Mouse (Mus musculus) spleen, adult 2 months (tissue): ENCODE data around the gene Mon1a. TPM values are rescaled to one million over a fixed set of nuclear protein-coding genes. Genes with fewer than 3 reads are reported as not detected.

ENCODE experiments used
- DNase-seq, 2 experiments: peaks; one replicate each; pipeline versions ENCODE4 v3.0.0 to v3.0.0-alpha.2; 2012 to 2021; ENCODE audit warnings: low spot score in 2 of 2, low read depth in 1 of 2
- H3K27ac ChIP-seq: fragments of 200-500 bp; 2 replicates; pipeline ENCODE4 v1.5.1; 2012; ENCODE audit warnings: low read length, inconsistent platforms; ENCODE audit not compliant: insufficient read depth
- H3K27me3 ChIP-seq: fragments of 200-500 bp; 2 replicates; pipeline ENCODE4 v1.6.1; 2012; ENCODE audit warnings: mild to moderate bottlenecking, moderate library complexity, low read length, inconsistent platforms; ENCODE audit not compliant: control insufficient read depth, insufficient read depth
- H3K36me3 ChIP-seq: fragments of 200-500 bp; 2 replicates; pipeline ENCODE4 v1.6.1; 2012; ENCODE audit warnings: mild to moderate bottlenecking, low read length, inconsistent platforms; ENCODE audit not compliant: control insufficient read depth, insufficient read depth
- H3K4me1 ChIP-seq: fragments of 200-500 bp; 2 replicates; pipeline ENCODE4 v1.6.1; 2011; ENCODE audit warnings: inconsistent platforms; ENCODE audit not compliant: control insufficient read depth, insufficient read depth, insufficient read length
- H3K4me3 ChIP-seq: fragments of 200-500 bp; 2 replicates; pipeline ENCODE4 v1.5.1; 2011; ENCODE audit warnings: mild to moderate bottlenecking, inconsistent platforms; ENCODE audit not compliant: insufficient read depth, insufficient read length; ENCODE audit errors: extremely low read depth
- CTCF ChIP-seq: fragments of 200-500 bp; IDR thresholded peaks from 2 replicates; pipeline ENCODE4 v1.5.1; 2011; ENCODE audit warnings: mild to moderate bottlenecking, inconsistent platforms; ENCODE audit not compliant: insufficient read depth, insufficient read length, insufficient replicate concordance; ENCODE audit errors: extremely low read depth
- POLR2A ChIP-seq: fragments of 200-500 bp; IDR thresholded peaks from 2 replicates; pipeline ENCODE4 v1.6.1; 2011; ENCODE audit warnings: low read depth, low read length, inconsistent platforms
- WGBS: fragments of 180-500 bp; shearing (Covaris S2); methylation state at CpG from one replicate; pipeline ENCODE4 v1.1.7; 2018; 5-methylcytosine and 5-hydroxymethylcytosine counted together
- polyA plus RNA-seq: library from polyadenylated mRNA; depleted of rRNA; stranded (reverse); fragments of >200 nt; gene quantifications from 2 replicates; pipeline ENCODE4 v1.2.3, GENCODE M21; 2012; rRNA removed

The Mon1a gene
- polyA plus RNA-seq, 1 experiment = 23.4 TPM

GRCm38 (mm10) chr9:107949184-107949921 lies 61.4 kb downstream of the Mon1a start:
- no peak for DNase-seq
- Histone ChIP-seq H3K4me1 (no peaks in the 10 kb centered on the region; the same call in 1 of the 2 replicates), H3K36me3 (no peaks in the 10 kb centered on the region), H3K4me3 (no peak overlapping the region), H3K27ac (no peak overlapping the region), H3K27me3 (no peaks in the 10 kb centered on the region)
- TF ChIP-seq CTCF (no peak), POLR2A (no peak)
- 69% methylated on average over 13 of the region's 13 CpGs for WGBS

- Histone ChIP-seq H3K36me3 (no peaks in the 10 kb centered on the region), H3K27me3 (no peaks in the 10 kb centered on the region), H3K4me1 (no peaks in the 10 kb centered on the region; the same call in 1 of the 2 replicates), H3K4me3 (peak within 1 kb of the TSS; percentile 66), H3K27ac (peak within 1 kb of the TSS; percentile 14)
- 76% methylated on average over 10 of the region's 10 CpGs for WGBS
- TF ChIP-seq CTCF (no peak), POLR2A (no peak)
- DNase-seq = no peak
Measured at GRCm38 (mm10) chr9:107949922-107950235, 61.9 kb downstream of the Mon1a start, which contains the start of gene Traip. TSS of gene Traip (plus strand) at chr9:107950136.

GRCm38 (mm10) chr9:107950460-107951355 lies 62.8 kb downstream of the Mon1a start:
- Histone ChIP-seq H3K36me3 (no peaks in the 10 kb centered on the region), H3K4me3 (peak overlapping the region; percentile 66), H3K27ac (peak overlapping the region; percentile 14), H3K4me1 (no peaks in the 10 kb centered on the region; the same call in 1 of the 2 replicates), H3K27me3 (no peaks in the 10 kb centered on the region)
- WGBS = 11% methylated on average over 45 of the region's 45 CpGs
- no peak for TF ChIP-seq CTCF
- TF ChIP-seq POLR2A = no peak; the same call in 1 of the 2 replicates
- peak; percentile 57 to 84 for DNase-seq

Other genes starting within 250 kb of the Mon1a start
- gene Slc38a3, start 218.6 kb upstream of the Mon1a start, polyA plus RNA-seq = 10.6 and 13.9 TPM in 2 replicates
- gene Gnat1, start 208.4 kb upstream of the Mon1a start, polyA plus RNA-seq = not detected in 2 replicates
- gene Sema3f, start 177.7 kb upstream of the Mon1a start, polyA plus RNA-seq = 61.1 and 61.6 TPM in 2 replicates
- 70.3 and 76.0 TPM in 2 replicates for gene Rbm5, start 117.2 kb upstream of the Mon1a start, polyA plus RNA-seq
- gene Rbm6, start 14.9 kb upstream of the Mon1a start, polyA plus RNA-seq = 10.2 and 12.4 TPM in 2 replicates
- 1.8 and 2.7 TPM in 2 replicates for gene Mst1r, start 18.7 kb downstream of the Mon1a start, polyA plus RNA-seq
- gene Actl11, start 40.3 kb downstream of the Mon1a start, polyA plus RNA-seq = not detected in 2 replicates
- gene Camkv, start 47.5 kb downstream of the Mon1a start, polyA plus RNA-seq = 0.07 and 0.08 TPM in 2 replicates
- gene Traip, start 62.0 kb downstream of the Mon1a start, polyA plus RNA-seq = 3.1 and 4.1 TPM in 2 replicates
- gene Uba7, start 87.4 kb downstream of the Mon1a start, polyA plus RNA-seq = 182 and 209 TPM in 2 replicates
- 0.18 and 0.31 TPM in 2 replicates for gene Gm20661, start 94.9 kb downstream of the Mon1a start, polyA plus RNA-seq
- gene Inka1, start 97.7 kb downstream of the Mon1a start, polyA plus RNA-seq = 19.8 and 25.9 TPM in 2 replicates
- gene Cdhr4, start 104.3 kb downstream of the Mon1a start, polyA plus RNA-seq = 2.2 and 2.9 TPM in 2 replicates
- gene Gm20662, start 108.2 kb downstream of the Mon1a start, polyA plus RNA-seq = 1.7 and 2.1 TPM in 2 replicates
- 118 and 161 TPM in 2 replicates for gene Ip6k1, start 114.3 kb downstream of the Mon1a start, polyA plus RNA-seq
- gene Gmppb, start 161.1 kb downstream of the Mon1a start, polyA plus RNA-seq = 11.6 and 13.5 TPM in 2 replicates
- gene Amigo3, start 165.0 kb downstream of the Mon1a start, polyA plus RNA-seq = 2.2 and 2.8 TPM in 2 replicates
- 1.5 and 1.6 TPM in 2 replicates for gene Mst1, start 192.3 kb downstream of the Mon1a start, polyA plus RNA-seq
- gene Rnf123, start 195.2 kb downstream of the Mon1a start, polyA plus RNA-seq = 213 and 224 TPM in 2 replicates
- gene Apeh, start 206.5 kb downstream of the Mon1a start, polyA plus RNA-seq = 136 and 157 TPM in 2 replicates